Mouse (Mus musculus): ENCODE results near the gene Tfpi2. TPM values are rescaled to one million over a fixed set of nuclear protein-coding genes. Genes with fewer than 3 reads are reported as not detected.

Tfpi2 gene
- polyA plus RNA-seq, 1 experiment from 2014 or later, result 3.2 TPM

Other genes with a start within 250 kb of the Tfpi2 start
- gene Calcr, start 224.2 kb downstream of the Tfpi2 start, polyA plus RNA-seq (2015; fragmentation: Nextera tagmentation; extraction: Ambion mirVana), result 0.40 and 0.73 TPM in 2 replicates
- not detected in 2 replicates for gene Gngt1, start 4.9 kb upstream of the Tfpi2 start, polyA plus RNA-seq (2015; fragmentation: Nextera tagmentation; extraction: Ambion mirVana)
- 81.3 and 82.3 TPM in 2 replicates for gene Gng11, start 15.0 kb upstream of the Tfpi2 start, polyA plus RNA-seq (2015; fragmentation: Nextera tagmentation; extraction: Ambion mirVana)
- gene Bet1, start 98.1 kb upstream of the Tfpi2 start, polyA plus RNA-seq (2015; fragmentation: Nextera tagmentation; extraction: Ambion mirVana), result 69.4 and 79.3 TPM in 2 replicates

Measured in kidney, embryonic 15.5 days (tissue).